8 mouse cellular contexts compared by ENCODE assay signal in genomic region chr10:99265011-99265694, GRCm38 (mm10). TPM values are rescaled to one million over a fixed set of nuclear protein-coding genes. Genes with fewer than 3 reads are reported as not detected.
A peak's percentile ranks its signal among the peaks of the same experiment; 100 is the strongest.
DNase-seq lines count a peak whose midpoint lies in the region; ATAC-seq and TF ChIP-seq lines count a peak whose summit lies in the region.

No protein-coding gene starts in this region.

- peak; percentile 43 to 50 for DNase-seq in adrenal gland, postnatal 36 days
- no peak for DNase-seq in adrenal gland, adult 8-10 months
- DNase-seq in MN1 (ENCODE audit: low spot score), result peak; percentile 50
- peak; percentile 72 for DNase-seq in kidney, adult 2 months
- DNase-seq in lung, postnatal 10 days, result peak; percentile 47
- no peak for DNase-seq in ovary, postnatal 10 days (ENCODE audit: low spot score)

- no peaks in the 10 kb centered on the region for H3K36me3 ChIP-seq in forebrain, embryonic 16.5 days (ENCODE audit: control insufficient read depth, insufficient read depth)
- H3K36me3 ChIP-seq in kidney, adult 2 months (ENCODE audit: control insufficient read depth, insufficient read depth, low read length), result peaks cover 4% of the 10 kb centered on the region; the same call in 1 of the 2 replicates
- H3K36me3 ChIP-seq in stomach, embryonic 14.5 days (ENCODE audit: control insufficient read depth, insufficient read depth, low read length), result peaks cover 6% of the 10 kb centered on the region; the same call in 1 of the 2 replicates

- H3K27ac ChIP-seq in forebrain, embryonic 16.5 days (ENCODE audit: low read length), result peak overlapping the region; percentile 91
- peak overlapping the region; percentile 85 for H3K27ac ChIP-seq in kidney, adult 2 months (ENCODE audit: insufficient read depth, low read depth, low read length)
- H3K27ac ChIP-seq in stomach, embryonic 14.5 days (ENCODE audit: low read length), result peak overlapping the region; percentile 96; the same call in 1 of the 2 replicates

- no peak for TF ChIP-seq POLR2A in kidney, adult 2 months (IDR thresholded peaks at IDR 0.05; ENCODE audit: low read depth, low read length)

- WGBS in forebrain, embryonic 16.5 days, result 4% methylated on average over 7 of the region's 7 CpGs
- 8% methylated on average over 7 of the region's 7 CpGs for WGBS in kidney, adult 2 months
- WGBS in stomach, embryonic 14.5 days, result 11% methylated on average over 7 of the region's 7 CpGs

- TF ChIP-seq CTCF in kidney, adult 2 months (conservative IDR thresholded peaks at IDR 0.05; ENCODE audit: insufficient read depth, insufficient read length, low read depth, low read length), result no peak

- H3K4me1 ChIP-seq in forebrain, embryonic 16.5 days (replicated peaks; ENCODE audit: control insufficient read depth, insufficient read depth, low read length), result peaks cover 42% of the 10 kb centered on the region
- peaks cover 13% of the 10 kb centered on the region for H3K4me1 ChIP-seq in kidney, adult 2 months (ENCODE audit: control insufficient read depth, insufficient read depth, low read length)
- H3K4me1 ChIP-seq in stomach, embryonic 14.5 days (ENCODE audit: control insufficient read depth, insufficient read depth, low read length), result peaks cover 21% of the 10 kb centered on the region

- H3K4me3 ChIP-seq in forebrain, embryonic 16.5 days (replicated peaks; ENCODE audit: low read length), result peak overlapping the region; percentile 70
- peak overlapping the region; percentile 89 for H3K4me3 ChIP-seq in kidney, adult 2 months (ENCODE audit: insufficient read depth, low read depth, low read length)
- peak overlapping the region; percentile 53 for H3K4me3 ChIP-seq in stomach, embryonic 14.5 days (ENCODE audit: low read depth, low read length)

- peak overlapping the region; percentile 97 for H3K4me2 ChIP-seq in forebrain, embryonic 16.5 days (ENCODE audit: low read length)
- peak overlapping the region; percentile 76 for H3K4me2 ChIP-seq in stomach, embryonic 14.5 days (replicated peaks; ENCODE audit: low read depth, low read length)

- H3K27me3 ChIP-seq in forebrain, embryonic 16.5 days (replicated peaks; ENCODE audit: control insufficient read depth, insufficient read depth, low read length), result peaks cover 2% of the 10 kb centered on the region; the same call in 1 of the 2 replicates
- no peaks in the 10 kb centered on the region for H3K27me3 ChIP-seq in kidney, adult 2 months (replicated peaks; ENCODE audit: control insufficient read depth, insufficient read depth, low read length)
- no peaks in the 10 kb centered on the region for H3K27me3 ChIP-seq in stomach, embryonic 14.5 days (ENCODE audit: control insufficient read depth, insufficient read depth, low read length)

- peak overlapping the region; percentile 69 for H3K9ac ChIP-seq in forebrain, embryonic 16.5 days (replicated peaks; ENCODE audit: low read depth, low read length)
- H3K9ac ChIP-seq in stomach, embryonic 14.5 days (replicated peaks; ENCODE audit: low read depth, low read length), result peak overlapping the region; percentile 57

- H3K9me3 ChIP-seq in forebrain, embryonic 16.5 days (ENCODE audit: control insufficient read depth, low read length), result no peaks in the 10 kb centered on the region
- H3K9me3 ChIP-seq in stomach, embryonic 14.5 days (ENCODE audit: control insufficient read depth, low read depth, low read length), result no peaks in the 10 kb centered on the region

- ATAC-seq in forebrain, embryonic 16.5 days, result no peak
- no peak for ATAC-seq in stomach, embryonic 14.5 days (ENCODE audit: insufficient number of reproducible peaks, insufficient read depth, low FRiP score, low read depth)

RNA-seq across cellular contexts. Expression of gene Dusp6, which starts 2.1 kb away (rescaled TPM):
- 100 to 1,000 TPM in 1 of 2 experiments, 10 to 100 TPM in 1; 77.1 to 100 TPM for total RNA-seq in adrenal gland, postnatal 36 days (2021)
- 100 to 1,000 TPM in 3 of 4 experiments, 10 to 100 TPM in 1; 88.6 to 238 (median 129) TPM for total RNA-seq in adrenal gland, adult 8-10 months (2022)
- 37.0 and 44.1 TPM in 2 replicates for polyA plus RNA-seq in forebrain, embryonic 16.5 days (2015; fragmentation: Nextera tagmentation; extraction: Ambion mirVana)
- polyA plus RNA-seq in kidney, adult 2 months (2012; rRNA removed), result 46.6 and 50.5 TPM in 2 replicates
- 41.2 and 41.8 TPM in 2 replicates for polyA plus RNA-seq in stomach, embryonic 14.5 days (2014; fragmentation: Nextera tagmentation; extraction: Ambion mirVana)

Comparison
In these comparisons a context has a peak if more than half of its experiments do, and no peak if none do; other contexts are left out.
1. DNase-seq: peak in adrenal gland, postnatal 36 days (2 of 2), MN1 (single experiment), kidney, adult 2 months (single experiment) and lung, postnatal 10 days (single experiment); none in adrenal gland, adult 8-10 months (single experiment) and ovary, postnatal 10 days (single experiment).
2. Peak in every context shown above with its lines, with median percentiles within 50 percentile points of each other: H3K27ac ChIP-seq and H3K4me3 ChIP-seq.